Mouse (Mus musculus) A20 (cell line): ENCODE results near the gene Abcb8.
A peak's percentile ranks its signal among the peaks of the same experiment; 100 is the strongest.

ENCODE experiments used
- DNase-seq: peaks from one replicate; pipeline ENCODE4 v3.0.0-alpha.2; 2011; ENCODE audit warnings: low read depth, low spot score

Gene Abcb8

DNA sequence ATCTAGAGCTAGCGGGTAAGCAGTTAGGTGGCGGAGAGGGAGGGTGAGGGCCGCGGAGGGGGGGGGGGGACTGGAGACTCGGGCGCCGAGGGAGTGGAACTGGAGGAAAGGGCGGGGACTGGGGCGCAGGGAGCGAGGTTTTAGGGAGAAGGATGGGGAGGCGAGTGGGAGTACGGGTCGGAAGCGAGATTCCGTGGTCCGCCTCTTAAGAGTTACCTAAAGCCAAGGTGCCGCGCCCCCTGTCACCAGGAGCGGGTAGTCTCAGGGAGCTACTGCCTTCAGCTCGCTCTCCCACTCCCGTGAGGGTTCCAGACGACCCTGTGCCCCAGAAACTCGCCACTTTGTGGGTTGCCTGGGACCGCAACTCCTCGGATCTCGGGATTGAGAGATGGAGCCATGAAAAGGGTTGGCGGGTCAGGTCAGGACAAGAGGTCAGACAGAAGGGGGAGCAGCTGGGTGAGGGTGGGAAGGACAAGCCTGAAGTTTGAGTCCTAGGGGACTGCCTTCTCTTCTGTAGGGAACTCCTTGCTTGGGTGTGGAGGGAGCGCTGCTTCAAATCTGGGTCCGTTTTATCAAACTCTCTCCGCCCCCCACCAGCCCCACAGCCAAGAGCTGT lies 32.1 kb downstream of the Abcb8 start:
- peak; percentile 81 for DNase-seq

DNA sequence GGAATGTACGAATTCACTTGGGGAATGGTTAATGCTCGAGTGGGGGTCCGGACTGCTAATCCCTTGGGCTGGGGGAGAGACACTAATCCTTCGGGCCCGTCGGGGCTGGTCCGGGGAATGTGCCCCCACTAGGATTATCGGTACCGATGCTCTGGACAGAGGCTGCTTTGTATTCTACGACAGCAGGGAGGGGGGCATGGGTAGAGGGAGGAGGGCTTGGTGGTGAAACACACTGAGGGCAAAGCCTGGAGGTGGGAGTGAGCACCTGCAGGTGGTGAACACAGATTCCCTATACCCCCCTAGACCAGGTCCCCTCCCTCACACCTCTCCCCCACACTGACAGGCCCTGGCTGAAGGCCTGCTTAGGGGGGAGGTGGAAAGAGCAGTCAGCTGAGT lies 32.6 kb downstream of the Abcb8 start:
- peak; percentile 22 for DNase-seq

DNA sequence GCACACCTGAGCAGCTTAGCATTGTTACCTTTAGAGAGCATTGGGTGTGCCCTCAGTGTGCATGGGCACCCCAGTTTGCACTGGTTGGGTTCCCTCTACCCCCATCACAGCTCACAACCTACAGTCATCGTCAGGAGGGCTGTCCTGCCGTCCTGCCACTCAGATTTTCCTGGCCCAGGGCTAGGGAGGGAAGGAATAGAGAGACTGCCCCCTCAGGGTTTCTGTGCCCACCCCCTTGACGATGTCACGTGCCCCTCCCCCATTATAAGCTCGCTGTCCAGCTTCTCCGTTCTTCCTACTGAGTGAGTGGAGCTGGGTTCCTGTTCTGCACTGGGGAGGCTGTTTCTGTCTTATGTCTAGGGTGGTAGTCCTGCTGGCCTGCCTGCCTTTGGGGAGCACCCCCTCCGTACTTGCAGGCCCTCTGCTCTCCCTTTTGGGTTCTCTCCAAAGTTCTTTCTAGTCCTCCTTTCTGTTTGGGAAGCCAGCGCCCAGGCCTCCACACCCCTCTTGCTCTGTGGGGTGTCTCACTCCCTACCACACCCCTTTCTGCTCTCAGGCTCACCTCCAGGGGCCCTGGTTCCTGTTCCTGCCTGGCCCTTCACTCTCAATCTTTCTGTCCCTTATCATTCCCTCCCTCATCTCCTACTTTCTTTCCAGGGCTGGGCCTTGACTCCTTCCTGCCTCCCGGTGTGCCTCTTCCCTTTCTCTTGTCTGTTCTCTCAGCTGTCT lies 33.3 kb downstream of the Abcb8 start:
- DNase-seq: no peak

DNA sequence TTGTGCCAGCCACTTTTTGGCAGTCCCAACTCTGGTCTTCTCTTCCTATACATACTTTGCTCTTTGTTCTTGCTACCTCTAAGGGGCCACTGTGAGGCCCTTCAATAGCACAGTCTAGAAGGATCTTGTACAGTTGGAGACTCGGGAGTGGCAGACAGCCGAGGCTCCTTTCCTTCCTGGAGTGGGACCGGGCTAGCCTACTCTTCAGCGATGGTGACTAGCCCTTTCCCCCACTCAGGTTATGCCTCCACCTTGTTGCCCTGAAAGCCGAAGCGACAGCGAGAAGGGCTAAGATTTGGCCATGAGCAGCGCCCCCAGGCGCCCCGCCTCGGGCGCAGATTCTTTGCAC lies 33.8 kb downstream of the Abcb8 start:
- DNase-seq: no peak

DNA sequence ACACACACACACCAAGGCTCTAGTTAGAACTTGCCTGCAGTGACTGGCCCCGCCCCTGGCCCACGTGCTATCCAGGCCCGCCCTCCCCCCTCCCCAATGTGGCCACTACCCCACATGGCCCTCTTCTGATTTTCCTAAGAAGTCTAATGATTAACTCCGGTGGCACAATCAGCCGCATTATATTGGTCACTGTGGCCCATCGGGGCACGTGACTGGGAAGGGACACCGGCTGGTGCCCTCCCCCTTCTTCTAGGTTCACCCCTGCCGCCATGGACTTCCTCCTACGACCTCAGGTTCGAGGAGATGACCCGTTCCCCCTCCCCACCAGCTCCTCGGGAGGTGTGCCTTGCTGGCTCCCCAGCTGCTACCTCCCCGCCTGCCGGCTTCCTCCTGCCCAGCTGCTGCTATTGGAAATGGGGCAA lies 34.5 kb downstream of the Abcb8 start:
- DNase-seq: no peak

DNA sequence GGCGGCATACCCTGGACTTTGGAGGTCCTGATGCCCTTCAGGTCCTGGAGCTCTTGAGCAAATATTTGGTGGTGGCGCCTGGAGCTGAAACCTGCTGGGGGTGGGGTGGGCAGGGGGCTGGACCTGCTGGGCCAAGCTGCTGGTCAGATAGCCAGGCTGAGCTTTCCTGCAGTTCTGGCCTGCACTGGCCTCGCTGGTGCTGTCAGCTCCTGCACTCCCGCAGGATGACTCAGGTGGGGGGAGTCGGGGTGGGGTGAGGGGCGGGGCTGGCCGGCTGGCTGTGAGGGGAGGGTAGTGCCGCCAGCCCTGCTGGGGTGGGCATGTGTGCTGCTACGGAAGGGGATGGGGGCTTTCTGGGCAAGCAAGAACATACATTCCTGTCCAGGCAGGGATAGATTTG lies 35.1 kb downstream of the Abcb8 start:
- no peak for DNase-seq

DNA sequence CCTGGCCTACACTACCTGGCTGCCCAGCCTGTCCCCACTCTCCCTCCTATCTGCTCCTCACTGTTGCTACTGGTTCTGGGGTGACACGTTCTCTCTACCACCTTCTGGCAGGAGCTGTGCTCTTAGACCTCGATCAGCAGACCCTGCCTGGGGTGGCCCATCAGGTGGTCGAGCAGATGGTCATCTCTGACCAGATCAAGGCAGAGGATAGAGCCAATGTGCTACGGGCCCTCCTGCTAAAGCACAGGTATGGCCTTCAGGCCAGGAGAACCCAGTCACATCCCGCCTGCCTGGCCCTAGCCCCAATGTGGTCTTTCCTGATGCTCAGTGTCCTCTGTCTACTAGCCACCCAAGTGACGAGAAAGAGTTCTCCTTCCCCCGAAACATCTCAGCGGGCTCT lies 40.5 kb downstream of the Abcb8 start:
- DNase-seq: no peak

DNA sequence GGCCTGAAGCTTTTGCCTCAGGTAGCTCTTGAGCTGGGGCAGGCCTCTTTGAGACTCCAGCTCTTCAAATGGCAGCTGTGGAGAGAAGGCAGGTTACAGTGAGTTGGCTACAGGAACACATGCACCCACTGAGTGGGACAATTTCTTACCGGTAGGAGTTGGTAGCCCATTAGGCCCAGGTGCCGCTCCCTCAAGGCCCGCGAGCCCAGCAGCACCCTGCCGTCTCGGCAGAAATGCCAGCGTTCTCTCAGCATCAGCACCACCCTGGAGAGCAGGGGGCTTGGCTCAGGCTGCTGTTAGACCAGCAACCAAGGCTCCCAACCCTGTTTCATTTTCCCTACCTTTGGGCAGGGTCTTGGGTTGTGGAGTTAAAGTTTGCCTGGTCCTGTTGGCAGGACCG lies 47.7 kb downstream of the Abcb8 start:
- no peak for DNase-seq

DNA sequence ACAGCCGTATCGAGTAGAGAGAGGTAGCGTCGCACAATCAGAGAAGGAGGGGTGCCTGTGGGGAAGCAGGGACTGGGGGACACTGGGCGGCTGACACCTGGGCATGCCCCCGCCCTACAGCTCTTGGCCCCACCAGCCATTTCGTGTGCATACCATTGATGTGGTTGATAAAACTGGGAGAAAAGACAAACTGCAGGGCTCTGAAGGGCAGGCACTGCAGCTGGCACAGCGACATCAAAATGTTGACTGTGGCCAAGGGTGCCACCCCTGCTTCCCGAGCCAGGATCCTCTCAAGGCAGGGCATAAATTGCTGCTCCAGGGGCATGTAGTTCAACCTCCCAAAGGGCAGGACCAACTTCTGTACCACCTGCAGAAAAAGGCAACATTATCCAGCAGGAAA lies 48.6 kb downstream of the Abcb8 start:
- DNase-seq: no peak

DNA sequence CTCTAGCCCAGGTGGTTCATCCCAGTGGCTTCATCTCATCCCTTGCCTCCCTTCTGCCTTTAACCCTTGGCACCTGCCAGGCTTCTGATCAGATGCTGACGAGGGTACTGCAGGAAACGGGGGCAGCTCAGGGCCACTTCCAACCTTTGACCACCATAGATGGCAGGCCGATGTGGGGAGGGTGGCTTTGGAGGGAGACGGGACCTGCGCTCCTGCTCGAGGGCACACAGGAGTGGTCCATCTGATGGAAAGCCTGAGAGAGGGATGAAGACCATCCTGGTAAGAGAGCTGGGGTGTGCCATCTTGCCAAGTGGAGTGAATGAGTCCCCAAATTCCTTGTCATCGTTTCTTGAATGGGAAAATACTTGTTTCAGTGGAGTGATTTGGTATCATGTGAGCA lies 49.7 kb downstream of the Abcb8 start:
- DNase-seq: no peak

DNA sequence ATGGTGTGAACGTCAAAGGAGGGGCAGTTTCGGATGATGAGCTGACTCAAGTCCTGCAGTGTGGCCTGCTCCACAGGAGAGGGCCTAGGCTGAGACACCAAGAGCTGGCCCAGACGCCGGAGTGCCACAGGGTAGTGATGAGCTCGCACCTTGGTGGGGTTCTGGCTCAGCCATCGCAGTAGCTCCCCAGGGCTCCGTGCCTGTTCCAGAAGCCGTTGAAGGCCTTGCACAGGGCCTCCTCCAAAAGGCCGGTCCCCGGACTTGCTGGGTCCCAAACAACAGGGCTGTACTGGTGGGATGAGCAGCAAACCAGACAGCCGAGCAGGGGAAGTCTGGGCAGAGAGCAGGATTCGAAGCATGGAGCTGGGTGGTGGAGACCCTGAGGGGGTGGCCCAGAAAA lies 50.5 kb downstream of the Abcb8 start:
- DNase-seq: no peak

DNA sequence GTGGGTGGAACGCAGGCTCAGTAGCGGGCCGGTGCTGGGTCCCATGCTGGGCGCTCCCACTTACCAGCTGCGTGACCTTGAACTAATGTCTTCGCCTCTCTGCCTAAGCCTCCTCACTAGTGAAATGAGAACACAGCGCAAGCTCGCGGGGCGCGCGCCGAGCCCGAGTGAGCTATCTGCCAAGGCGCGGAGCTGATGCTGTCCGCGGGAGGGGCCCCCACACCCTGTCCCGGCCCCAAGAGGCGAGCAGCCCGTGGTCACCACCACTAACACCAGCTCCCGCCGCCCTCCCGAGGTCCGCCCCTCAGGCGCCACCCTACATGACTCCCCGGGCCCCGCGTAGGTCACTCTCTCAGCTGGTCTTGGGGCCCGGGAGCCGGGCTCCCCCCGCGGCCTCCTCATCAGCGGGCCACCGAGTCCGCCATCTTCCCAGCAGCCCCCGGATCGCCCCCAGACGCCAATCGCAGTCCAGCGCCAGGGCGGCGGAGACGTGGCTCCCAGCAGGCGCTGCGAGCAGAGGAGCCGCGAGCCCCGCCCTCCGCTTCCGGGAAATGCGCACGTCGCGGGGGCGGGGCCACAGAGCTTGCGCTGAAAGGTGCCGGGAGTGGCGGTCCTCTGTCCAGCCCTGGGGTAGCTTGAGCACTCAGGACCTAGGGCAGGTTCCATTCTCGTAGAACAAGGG lies 51.4 kb downstream of the Abcb8 start, which contains the start of gene Fastk:
Gene Fastk, minus strand, starts transcription at position 542 of the 682 bp plus-strand sequence.
- peak; percentile 94 for DNase-seq

DNA sequence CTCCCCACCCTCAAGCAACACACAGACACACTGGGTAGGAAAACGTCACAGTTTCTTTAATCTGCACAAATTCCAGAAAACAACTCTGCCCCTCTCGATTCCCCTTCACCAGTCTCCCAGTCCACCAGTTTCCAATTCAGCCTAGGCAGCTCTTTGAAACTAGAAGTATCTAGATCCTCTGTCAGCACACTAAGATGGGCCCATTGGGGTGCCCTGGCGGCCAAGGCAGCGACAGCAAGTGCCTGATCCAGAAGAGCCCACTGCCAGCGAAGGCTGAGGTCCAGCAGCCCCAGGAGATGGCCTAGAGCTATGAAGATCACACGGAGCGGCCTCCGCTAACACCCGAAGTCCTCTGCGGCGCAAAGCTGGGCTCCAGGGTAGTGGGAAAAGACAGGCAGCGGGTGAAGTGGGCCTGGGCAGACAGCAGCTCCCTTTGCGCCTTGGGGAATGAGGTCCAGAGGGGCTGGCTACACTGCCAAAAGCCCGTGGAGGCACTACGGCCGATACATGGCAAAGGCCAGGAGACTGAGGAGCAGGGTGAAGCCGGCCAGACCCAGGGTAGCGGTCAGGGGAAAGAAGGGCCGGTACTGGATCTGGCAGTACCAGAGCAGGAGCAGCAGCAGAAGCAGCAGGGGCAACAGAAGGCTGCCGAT lies 52.1 kb downstream of the Abcb8 start:
- DNase-seq: no peak

DNA sequence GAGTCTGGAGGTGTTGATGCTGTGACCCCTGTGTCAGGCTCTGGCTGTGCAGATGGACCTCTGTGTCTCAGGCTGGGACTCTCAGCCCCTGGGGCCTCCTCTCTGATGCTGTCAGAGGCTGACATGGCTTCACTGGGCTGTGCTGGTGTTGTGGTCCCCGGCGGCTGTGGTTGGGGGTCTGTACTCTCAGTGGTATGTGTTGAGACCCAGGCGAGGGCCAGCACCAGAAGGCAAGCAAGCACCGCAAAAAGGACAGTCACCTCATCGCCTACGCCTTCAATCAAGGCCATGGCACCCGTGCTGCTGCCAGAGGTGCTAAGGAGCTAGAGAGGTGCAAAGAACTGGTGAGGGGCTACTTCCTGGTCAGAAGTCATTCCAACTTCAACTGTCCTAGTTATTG lies 53.2 kb downstream of the Abcb8 start:
- DNase-seq: no peak

DNA sequence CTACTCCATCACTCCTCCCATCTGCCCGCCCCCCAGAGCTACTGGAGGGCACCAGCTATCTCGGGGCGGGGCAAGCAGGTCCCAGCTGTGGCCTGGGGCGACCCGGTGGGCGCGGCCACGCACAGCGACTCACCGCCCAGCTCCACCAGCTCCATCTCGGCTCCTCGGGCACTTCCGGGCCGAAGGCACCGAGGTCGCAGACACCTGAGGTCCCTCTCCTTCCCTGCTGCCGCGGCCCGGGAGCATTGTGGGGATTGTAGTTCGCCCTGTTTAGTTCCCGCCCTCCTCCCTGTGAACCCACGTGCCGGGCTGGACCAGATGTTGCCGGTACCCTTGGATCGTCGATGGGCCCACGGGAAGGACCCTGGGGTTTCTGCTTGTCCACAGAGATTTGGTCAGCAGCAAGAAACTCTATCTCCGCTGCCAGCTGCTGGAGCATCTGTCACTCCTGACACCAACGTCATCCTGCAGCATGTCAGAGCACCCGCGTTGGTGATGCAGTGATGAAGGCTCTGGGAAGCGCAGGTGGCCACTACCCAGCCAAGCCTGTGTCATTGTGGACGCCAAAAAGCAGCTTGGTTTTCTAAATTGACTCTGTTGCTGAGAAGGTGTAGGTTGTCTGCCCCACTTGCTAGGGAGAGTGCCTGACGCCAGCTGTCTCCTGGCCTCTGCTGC lies 54.3 kb downstream of the Abcb8 start, which contains the start of gene Tmub1:
Gene Tmub1, minus strand, starts transcription at position 231 of the 675 bp plus-strand sequence.
- DNase-seq: peak; percentile 96

DNA sequence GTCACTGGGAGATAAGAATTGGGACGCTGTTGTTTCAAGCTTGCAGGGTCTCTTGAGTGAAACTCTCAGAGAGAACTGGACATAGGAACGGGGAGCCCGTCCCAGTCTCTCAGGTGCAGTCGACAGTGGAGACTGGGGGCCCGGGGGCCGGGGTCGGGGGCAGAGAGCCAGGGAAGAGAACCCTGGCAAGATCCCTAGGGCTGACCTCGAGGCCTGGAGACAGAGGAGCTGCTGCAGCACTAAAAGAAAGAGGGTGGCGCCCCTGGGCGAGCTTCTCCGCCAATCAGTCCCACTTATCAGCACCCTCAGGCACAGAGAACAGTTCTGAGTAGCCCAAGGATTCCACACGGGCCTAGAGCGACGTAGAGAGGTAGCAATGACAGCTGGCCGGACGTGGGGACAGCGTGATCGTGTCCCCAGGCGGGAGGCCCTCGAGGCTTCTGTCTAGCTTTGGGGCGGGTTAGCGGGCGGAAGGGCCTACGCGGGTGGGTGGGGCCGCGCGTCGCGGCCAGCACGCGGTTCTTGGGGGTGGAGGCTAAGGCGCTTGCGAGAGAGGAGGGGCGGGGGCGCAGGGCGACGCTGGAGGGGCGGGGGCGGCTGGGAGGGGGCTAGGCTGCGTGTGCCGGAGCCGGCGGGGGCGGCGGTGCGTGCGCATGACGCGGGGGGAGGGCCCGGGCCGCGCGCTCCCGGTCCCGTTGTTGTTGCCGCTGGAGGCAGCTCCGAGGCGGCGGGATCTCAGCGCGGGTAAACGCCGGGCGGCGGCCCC lies 58.0 kb downstream of the Abcb8 start:
- DNase-seq: peak; percentile 93

DNA sequence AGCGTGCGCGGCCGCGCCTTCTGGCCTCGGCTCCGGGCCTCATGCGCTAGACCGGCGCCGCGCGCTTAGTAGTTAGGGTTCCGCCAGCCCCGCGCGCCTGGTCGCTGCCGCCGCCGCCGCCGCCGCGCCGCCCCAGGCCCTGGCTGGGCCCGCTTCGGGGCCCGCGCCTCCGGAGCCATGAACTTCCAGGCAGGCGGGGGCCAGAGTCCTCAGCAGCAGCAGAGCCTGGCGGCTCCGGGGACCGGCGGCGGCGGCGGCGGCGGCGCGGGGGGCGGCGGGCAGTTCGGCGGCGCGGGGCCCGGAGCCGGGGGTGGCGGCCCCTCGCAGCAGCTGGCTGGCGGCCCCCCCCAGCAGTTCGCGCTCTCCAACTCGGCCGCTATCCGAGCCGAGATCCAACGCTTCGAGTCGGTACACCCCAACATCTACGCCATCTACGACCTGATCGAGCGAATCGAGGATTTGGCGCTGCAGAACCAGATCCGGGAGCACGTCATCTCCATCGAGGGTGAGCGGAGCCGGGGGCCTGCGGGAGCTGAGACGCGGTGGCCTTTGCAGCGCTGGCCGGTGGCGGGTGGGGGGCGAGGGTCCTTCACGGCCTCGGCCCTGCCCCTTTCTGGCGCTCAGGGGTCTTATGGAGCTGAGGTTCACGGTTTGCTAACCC lies 58.7 kb downstream of the Abcb8 start, which contains the start of gene Agap3:
Gene Agap3, plus strand, starts transcription at position 148 of the 661 bp plus-strand sequence.
- peak; percentile 56 for DNase-seq

DNA sequence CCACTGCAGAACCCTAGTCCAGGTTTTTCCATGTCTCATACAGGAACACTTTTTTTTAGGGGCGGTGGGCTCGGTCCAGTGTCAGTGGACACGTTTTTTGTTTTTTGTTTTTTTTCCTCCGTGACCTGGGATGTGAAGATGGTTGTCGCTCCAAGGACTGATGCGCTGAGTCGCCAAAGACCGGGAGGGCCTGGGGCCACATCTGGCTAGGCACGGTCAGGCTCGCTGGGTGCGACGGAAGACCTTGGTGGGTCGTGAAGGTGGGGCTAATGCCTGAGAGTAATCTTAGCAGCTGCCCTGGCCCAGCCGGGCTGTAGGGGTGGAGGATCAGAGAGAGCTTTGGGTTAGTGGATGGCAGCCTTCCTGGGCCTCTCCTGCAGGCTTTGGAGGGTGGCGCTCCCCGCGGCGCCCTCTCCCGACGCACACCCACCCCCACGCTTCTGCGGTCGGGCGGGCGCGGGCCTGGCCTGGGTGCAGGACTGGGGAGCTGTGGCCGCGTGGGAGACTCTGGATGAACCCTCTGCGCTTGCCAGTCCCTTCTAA lies 59.3 kb downstream of the Abcb8 start:
- peak; percentile 60 for DNase-seq

DNA sequence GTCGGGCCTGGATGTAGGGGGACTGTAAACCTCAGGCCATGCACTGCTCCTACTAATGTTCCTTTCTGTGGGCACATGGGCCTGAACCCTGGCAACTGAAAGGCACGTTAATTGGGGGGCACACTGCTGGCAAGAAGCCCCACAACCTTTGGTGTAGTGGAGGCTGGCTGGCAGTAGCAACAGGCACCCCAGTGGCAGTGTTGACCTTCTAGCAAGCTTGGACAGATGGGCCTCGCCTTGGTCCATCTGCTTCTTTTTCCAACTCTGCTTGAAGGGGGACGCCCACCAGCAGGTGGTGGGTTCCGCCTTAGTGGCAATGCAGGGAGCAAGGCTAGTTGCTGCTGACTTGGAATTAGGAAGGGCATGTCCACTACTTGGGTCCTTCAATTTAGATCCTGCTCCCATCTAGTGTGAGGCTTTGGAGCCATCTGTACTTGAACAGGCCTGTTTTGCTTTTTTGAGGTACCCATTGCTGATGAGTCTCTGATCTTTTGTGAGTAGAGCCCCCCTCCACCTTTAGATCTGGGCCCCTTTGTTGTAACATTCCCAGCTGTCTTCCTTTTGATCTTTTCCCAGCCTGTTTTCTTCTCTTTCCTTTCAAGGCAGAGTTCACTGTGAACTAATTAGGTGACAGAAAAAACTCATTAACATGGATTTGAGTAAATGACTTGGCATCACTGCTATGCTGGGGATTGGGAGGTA lies 60.0 kb downstream of the Abcb8 start:
- DNase-seq: no peak

DNA sequence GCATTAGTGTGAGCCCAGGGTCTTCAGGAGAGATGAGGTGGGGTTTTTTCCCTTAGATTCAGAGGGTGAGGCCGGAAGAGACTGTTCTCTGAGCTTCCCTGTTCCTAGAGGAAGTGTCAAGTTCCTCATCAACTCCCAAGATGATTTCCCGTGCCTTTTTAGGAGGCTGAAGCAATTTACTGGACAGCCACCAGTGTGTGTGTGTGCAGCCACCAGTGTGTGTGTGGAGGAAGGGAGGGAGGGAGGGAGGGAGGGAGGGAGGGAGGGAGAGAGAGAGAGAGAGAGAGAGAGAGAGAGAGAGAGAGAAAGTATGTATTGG lies 60.5 kb downstream of the Abcb8 start:
- no peak for DNase-seq
